Mouse (Mus musculus): ENCODE measurements around the gene Leo1. TPM values are rescaled to one million over a fixed set of nuclear protein-coding genes. Genes with fewer than 3 reads are reported as not detected.

Leo1 gene
- total and polyA plus RNA-seq, 2 experiments: 2.1 to 6.3 TPM

DNA sequence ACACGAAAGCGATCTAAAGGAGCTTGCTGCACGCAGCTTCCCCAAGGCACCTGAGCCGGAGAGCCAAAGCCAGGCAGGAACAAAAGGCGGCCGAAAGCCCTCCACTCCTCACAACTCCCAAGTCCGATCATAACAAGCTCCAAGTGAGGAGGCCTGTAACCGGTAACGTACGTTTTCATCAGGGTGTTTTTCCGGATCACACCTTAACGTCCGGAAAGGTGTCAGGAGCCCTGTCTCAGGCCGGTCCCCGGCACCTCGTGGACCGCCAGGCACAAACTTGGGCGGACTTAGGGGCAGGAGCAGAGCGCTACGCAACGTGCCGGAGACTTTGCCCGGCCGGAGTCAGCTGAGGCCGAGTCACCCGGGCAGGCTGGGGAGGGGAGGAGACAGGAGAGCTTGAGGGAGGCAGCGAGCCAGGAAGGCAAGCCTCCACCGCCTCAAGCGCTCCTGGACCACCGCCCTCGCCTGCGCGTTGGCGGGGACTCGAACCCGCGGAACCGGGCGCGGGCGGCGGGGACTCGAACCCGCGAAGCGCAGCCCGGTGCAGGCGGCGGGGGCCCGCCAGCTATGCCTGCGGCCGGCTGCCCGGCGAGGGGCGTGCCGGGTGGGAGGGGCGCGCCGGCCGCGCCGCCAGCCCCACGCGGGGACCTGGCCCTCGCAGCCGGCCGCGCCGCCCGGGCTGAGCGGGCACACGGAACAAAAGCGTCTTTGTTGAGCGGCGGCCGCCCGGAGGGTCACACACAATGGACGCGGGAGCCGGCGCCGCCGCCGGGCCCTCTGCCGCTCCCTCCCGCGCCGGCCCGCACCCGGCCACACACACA lies 32.1 kb upstream of the Leo1 start:
- H3K27me3 ChIP-seq (ENCODE audit: control insufficient read depth, insufficient read depth, low read length): no peaks in the 10 kb centered on the region
- H3K4me1 ChIP-seq (ENCODE audit: control insufficient read depth, insufficient read depth, low read length): peaks cover 5% of the 10 kb centered on the region
- H3K79me2 ChIP-seq (ENCODE audit: control insufficient read depth, insufficient read depth, low read length): peaks cover 13% of the 10 kb centered on the region; the same call in 1 of the 2 replicates
- no peaks in the 10 kb centered on the region for H3K36me3 ChIP-seq (ENCODE audit: control insufficient read depth, insufficient read depth, low read length)
- DNase-seq (ENCODE audit: extremely low read depth, low read depth, low spot score): peak; percentile 86
- H3K27ac ChIP-seq (replicated peaks; ENCODE audit: insufficient read depth, low read depth, low read length): peak overlapping the region; percentile 87
- peak overlapping the region; percentile 85 for H3K4me3 ChIP-seq (ENCODE audit: insufficient read depth, low read depth, low read length)
- TF ChIP-seq POLR2A (IDR thresholded peaks at IDR 0.05; ENCODE audit: extremely low read depth, insufficient read depth, low read length) (peak; percentile 29; the same call in 1 of the 2 replicates), CTCF (IDR thresholded peaks at IDR 0.05; ENCODE audit: low read depth, low read length) (no peak)
- peak overlapping the region; percentile 96 for H3K9ac ChIP-seq (ENCODE audit: low read depth, low read length)
- WGBS: 2% methylated on average over 90 of the region's 90 CpGs

DNA sequence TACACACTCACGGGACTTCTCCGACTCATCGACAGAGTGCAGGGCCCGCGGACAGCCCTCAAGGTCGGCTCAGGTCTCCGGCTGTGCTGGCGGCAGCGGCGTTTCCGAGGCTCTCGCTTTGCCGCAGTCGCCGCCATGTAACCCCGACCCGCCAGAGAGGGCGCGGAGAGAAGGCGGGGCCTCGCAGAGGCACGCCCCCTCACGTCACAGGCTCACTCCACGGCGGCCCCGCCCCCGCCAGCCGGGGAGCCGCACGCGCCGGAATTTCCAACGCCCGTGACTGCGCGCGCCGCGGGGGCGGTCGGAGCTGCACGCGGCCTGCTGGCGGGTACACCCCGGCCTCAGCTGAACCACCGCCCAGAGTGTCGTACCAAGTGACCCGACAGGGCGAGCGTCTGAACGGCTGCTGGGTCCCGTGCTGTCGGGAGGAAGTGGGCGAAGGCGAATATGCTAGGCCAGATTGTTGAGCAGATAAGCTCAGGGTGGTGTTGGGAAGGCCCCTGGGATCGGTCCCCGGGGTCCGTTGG lies 31.4 kb upstream of the Leo1 start, which contains the start of gene Mapk6:
TSS of gene Mapk6 (minus strand) at position 154 of the 527 bp plus-strand sequence.
- Histone ChIP-seq H3K79me2 (ENCODE audit: control insufficient read depth, insufficient read depth, low read length) (peaks cover 8% of the 10 kb centered on the region; the same call in 1 of the 2 replicates), H3K4me3 (ENCODE audit: insufficient read depth, low read depth, low read length) (peak within 1 kb of the TSS; percentile 85), H3K27me3 (ENCODE audit: control insufficient read depth, insufficient read depth, low read length) (no peaks in the 10 kb centered on the region), H3K4me1 (ENCODE audit: control insufficient read depth, insufficient read depth, low read length) (peaks cover 3% of the 10 kb centered on the region), H3K9ac (ENCODE audit: low read depth, low read length) (peak within 1 kb of the TSS; percentile 96), H3K27ac (replicated peaks; ENCODE audit: insufficient read depth, low read depth, low read length) (peak within 1 kb of the TSS; percentile 87), H3K36me3 (ENCODE audit: control insufficient read depth, insufficient read depth, low read length) (no peaks in the 10 kb centered on the region)
- TF ChIP-seq POLR2A (IDR thresholded peaks at IDR 0.05; ENCODE audit: extremely low read depth, insufficient read depth, low read length): peak; percentile 47; the same call in 1 of the 2 replicates
- TF ChIP-seq CTCF (IDR thresholded peaks at IDR 0.05; ENCODE audit: low read depth, low read length): no peak
- DNase-seq (ENCODE audit: extremely low read depth, low read depth, low spot score): peak; percentile 71
- under 1% methylated on average over 58 of the region's 58 CpGs for WGBS

DNA sequence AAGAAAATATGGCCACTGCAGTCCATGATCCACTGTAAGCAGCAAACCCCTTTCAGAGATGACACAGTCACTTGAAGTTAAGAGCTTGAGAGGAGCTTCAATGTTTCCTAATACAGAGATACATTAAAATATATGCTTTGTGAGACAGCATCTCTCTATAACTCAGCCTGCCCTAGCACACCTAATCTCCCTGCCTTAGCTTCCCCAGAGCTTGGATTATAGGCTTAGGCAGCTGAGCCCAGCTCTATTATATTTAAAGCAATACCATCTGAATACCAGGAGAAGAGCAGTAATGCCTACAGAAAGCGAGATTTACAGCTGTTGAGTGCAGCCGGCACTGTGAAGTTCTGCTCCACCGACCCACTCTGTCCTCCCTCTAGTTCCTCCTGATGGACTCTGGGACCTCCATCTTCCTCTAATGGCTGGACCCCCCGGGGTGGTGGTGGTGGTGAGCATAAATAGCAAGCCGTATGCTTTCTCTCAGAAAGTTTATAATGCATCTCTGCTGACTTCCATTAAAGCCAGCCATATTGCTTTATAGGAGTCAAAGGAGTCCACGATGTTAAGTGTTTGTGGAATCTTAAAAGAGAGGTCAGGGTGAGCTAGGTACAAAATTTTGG lies 30.3 kb upstream of the Leo1 start:
- Histone ChIP-seq H3K79me2 (ENCODE audit: control insufficient read depth, insufficient read depth, low read length) (peaks cover 8% of the 10 kb centered on the region; the same call in 1 of the 2 replicates), H3K9ac (ENCODE audit: low read depth, low read length) (no peak overlapping the region), H3K36me3 (ENCODE audit: control insufficient read depth, insufficient read depth, low read length) (no peaks in the 10 kb centered on the region), H3K27me3 (ENCODE audit: control insufficient read depth, insufficient read depth, low read length) (no peaks in the 10 kb centered on the region), H3K27ac (replicated peaks; ENCODE audit: insufficient read depth, low read depth, low read length) (no peak overlapping the region), H3K4me1 (ENCODE audit: control insufficient read depth, insufficient read depth, low read length) (peaks cover 3% of the 10 kb centered on the region; the same call in 1 of the 2 replicates), H3K4me3 (ENCODE audit: insufficient read depth, low read depth, low read length) (no peak overlapping the region)
- no peak for DNase-seq (ENCODE audit: extremely low read depth, low read depth, low spot score)
- WGBS: 85% methylated on average over 6 of the region's 6 CpGs
- TF ChIP-seq CTCF (IDR thresholded peaks at IDR 0.05; ENCODE audit: low read depth, low read length) (no peak), POLR2A (IDR thresholded peaks at IDR 0.05; ENCODE audit: extremely low read depth, insufficient read depth, low read length) (no peak)

DNA sequence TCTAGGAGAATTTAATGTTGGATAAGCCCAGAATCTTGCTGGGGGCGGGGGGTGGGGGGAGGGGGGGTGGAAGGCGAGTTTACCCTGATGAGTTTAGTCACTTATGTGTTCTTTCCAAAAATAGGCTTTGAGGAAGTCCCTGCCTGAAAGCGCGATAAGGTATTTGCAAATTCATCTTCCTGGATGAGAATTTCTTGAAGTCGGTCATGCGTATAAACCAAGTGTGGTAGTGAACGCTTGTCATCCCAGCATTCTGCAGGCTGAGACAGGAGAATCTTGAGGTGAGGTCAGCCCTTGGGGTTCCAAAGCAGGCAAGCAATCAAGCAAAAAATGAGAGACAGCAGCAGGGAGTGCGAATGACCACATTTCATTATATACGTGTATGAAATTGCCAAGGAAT lies 29.7 kb upstream of the Leo1 start:
- Histone ChIP-seq H3K27ac (replicated peaks; ENCODE audit: insufficient read depth, low read depth, low read length) (no peak overlapping the region), H3K4me1 (ENCODE audit: control insufficient read depth, insufficient read depth, low read length) (peaks cover 3% of the 10 kb centered on the region; the same call in 1 of the 2 replicates), H3K4me3 (ENCODE audit: insufficient read depth, low read depth, low read length) (no peak overlapping the region), H3K79me2 (ENCODE audit: control insufficient read depth, insufficient read depth, low read length) (peaks cover 2% of the 10 kb centered on the region; the same call in 1 of the 2 replicates), H3K9ac (ENCODE audit: low read depth, low read length) (no peak overlapping the region), H3K36me3 (ENCODE audit: control insufficient read depth, insufficient read depth, low read length) (no peaks in the 10 kb centered on the region), H3K27me3 (ENCODE audit: control insufficient read depth, insufficient read depth, low read length) (no peaks in the 10 kb centered on the region)
- WGBS: 83% methylated on average over 9 of the region's 9 CpGs
- TF ChIP-seq CTCF (IDR thresholded peaks at IDR 0.05; ENCODE audit: low read depth, low read length) (no peak), POLR2A (IDR thresholded peaks at IDR 0.05; ENCODE audit: extremely low read depth, insufficient read depth, low read length) (no peak)
- DNase-seq (ENCODE audit: extremely low read depth, low read depth, low spot score): no peak

DNA sequence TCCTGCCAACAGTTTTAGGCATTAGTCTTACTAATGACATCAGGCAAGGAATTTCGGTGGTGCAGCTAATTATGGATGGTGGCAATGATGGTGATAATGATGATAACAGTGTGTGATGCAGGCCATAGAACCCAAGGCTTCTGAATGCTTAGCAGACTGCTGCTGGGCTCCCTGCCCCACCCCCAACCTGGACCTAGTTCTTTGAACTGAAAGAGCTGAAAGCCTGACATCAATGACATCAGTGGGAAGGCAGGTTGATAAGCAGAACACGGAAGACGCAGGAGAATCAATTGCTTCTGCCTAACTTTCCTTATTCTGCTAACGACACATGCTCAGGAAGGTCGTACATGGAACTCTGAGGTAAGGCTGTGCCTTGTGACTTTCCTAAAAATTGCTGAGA lies 28.1 kb upstream of the Leo1 start:
- H3K36me3 ChIP-seq (ENCODE audit: control insufficient read depth, insufficient read depth, low read length): no peaks in the 10 kb centered on the region
- no peak overlapping the region for H3K4me3 ChIP-seq (ENCODE audit: insufficient read depth, low read depth, low read length)
- H3K27ac ChIP-seq (replicated peaks; ENCODE audit: insufficient read depth, low read depth, low read length): no peak overlapping the region
- H3K4me1 ChIP-seq (ENCODE audit: control insufficient read depth, insufficient read depth, low read length): peaks cover 3% of the 10 kb centered on the region; the same call in 1 of the 2 replicates
- no peaks in the 10 kb centered on the region for H3K79me2 ChIP-seq (ENCODE audit: control insufficient read depth, insufficient read depth, low read length)
- no peak for TF ChIP-seq POLR2A (IDR thresholded peaks at IDR 0.05; ENCODE audit: extremely low read depth, insufficient read depth, low read length)
- no peak for TF ChIP-seq CTCF (IDR thresholded peaks at IDR 0.05; ENCODE audit: low read depth, low read length)
- DNase-seq (ENCODE audit: extremely low read depth, low read depth, low spot score): no peak
- no peak overlapping the region for H3K9ac ChIP-seq (ENCODE audit: low read depth, low read length)
- WGBS: 84% methylated on average over 5 of the region's 5 CpGs
- H3K27me3 ChIP-seq (ENCODE audit: control insufficient read depth, insufficient read depth, low read length): no peaks in the 10 kb centered on the region

Data from liver, adult 2 months (tissue).